Mouse (Mus musculus) brain, embryonic 14.5 days (tissue): ENCODE data around the gene Sh3rf1.

ENCODE experiments used
- CTCF ChIP-seq: fragments of 200-500 bp; IDR thresholded peaks from 2 replicates; pipeline ENCODE4 v1.5.1; 2012; ENCODE audit warnings: inconsistent platforms, mild to moderate bottlenecking, moderate library complexity, borderline replicate concordance; ENCODE audit not compliant: insufficient read depth, insufficient read length; ENCODE audit errors: extremely low read depth
- POLR2A ChIP-seq: fragments of 200-500 bp; IDR thresholded peaks from 2 replicates; pipeline ENCODE4 v1.6.1; 2012; ENCODE audit warnings: mild to moderate bottlenecking, inconsistent platforms, borderline replicate concordance; ENCODE audit not compliant: poor library complexity, insufficient read depth, insufficient read length, severe bottlenecking; ENCODE audit errors: extremely low read depth

DNA sequence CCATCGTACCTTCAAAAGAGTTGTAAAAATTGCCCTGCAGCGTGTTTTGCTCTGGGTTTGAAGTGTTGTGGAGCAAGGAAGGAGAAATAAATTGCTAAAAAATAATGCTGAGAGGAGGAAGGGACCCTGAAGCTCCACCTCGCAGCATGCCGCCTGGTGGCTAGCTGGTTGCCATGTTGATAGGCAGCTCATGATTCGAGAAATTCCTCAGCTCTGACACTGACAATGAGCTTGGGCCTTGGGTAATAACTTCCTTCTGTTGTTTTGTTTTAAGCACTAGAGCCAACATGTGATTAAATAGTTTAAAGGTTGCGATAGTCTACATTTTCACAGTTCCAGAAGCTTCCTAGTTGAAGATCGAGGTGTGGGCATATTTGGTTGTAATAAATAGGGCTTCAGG lies 89.3 kb downstream of the Sh3rf1 start:
- TF ChIP-seq CTCF (no peak), POLR2A (no peak)
